ENCODE assay signal across 22 mouse cellular contexts in genomic region chr6:112219641-112220040, GRCm38 (mm10).
"Had no signal": no experiment of that assay in that cellular context is flagged by ENCODE, and none has a peak within 500 bp of the region (broad histone marks: within the 10 kb centered on the region; RNA-seq: fewer than 3 reads in every experiment).

No protein-coding gene starts in this region.

- DNase-seq: forebrain, postnatal 0 days; gastrocnemius, postnatal 14 days; gastrocnemius, postnatal 36 days; heart, adult 11 months; heart, adult 2 months; heart, postnatal 14 days; heart, postnatal 36 days; kidney, adult 11 months; kidney, adult 8-10 months; kidney, postnatal 10 days; kidney, postnatal 25 days; layer of hippocampus, adult 9-11 months; layer of hippocampus, postnatal 36 days; left cerebral cortex, postnatal 4 days had no signal

- H3K27ac ChIP-seq: heart, adult 2 months; heart, embryonic 10.5 days; hindbrain, embryonic 13.5 days; hindbrain, embryonic 15.5 days; hindbrain, postnatal 0 days; limb, embryonic 13.5 days; limb, embryonic 15.5 days had no signal

- ATAC-seq: forebrain, postnatal 0 days; hindbrain, postnatal 0 days; intestine, embryonic 16.5 days had no signal

- H3K27me3 ChIP-seq: heart, embryonic 12.5 days; hindbrain, embryonic 13.5 days; hindbrain, embryonic 15.5 days; limb, embryonic 13.5 days; limb, embryonic 15.5 days had no signal

- H3K9me3 ChIP-seq: heart, embryonic 10.5 days; hindbrain, embryonic 13.5 days; hindbrain, embryonic 15.5 days; limb, embryonic 13.5 days; limb, embryonic 15.5 days had no signal

- H3K4me3 ChIP-seq: heart, adult 2 months; heart, embryonic 10.5 days; heart, embryonic 12.5 days; hindbrain, embryonic 13.5 days; hindbrain, embryonic 15.5 days; limb, embryonic 13.5 days; limb, embryonic 15.5 days had no signal

- H3K4me1 ChIP-seq: heart, embryonic 10.5 days; heart, embryonic 12.5 days; hindbrain, embryonic 13.5 days; hindbrain, embryonic 15.5 days; limb, embryonic 13.5 days; limb, embryonic 15.5 days had no signal

- H3K9ac ChIP-seq: forebrain, postnatal 0 days; heart, embryonic 12.5 days; hindbrain, embryonic 13.5 days; hindbrain, embryonic 15.5 days; limb, embryonic 13.5 days; limb, embryonic 15.5 days had no signal

- H3K4me2 ChIP-seq: heart, embryonic 12.5 days; hindbrain, embryonic 13.5 days; hindbrain, embryonic 15.5 days; limb, embryonic 13.5 days; limb, embryonic 15.5 days had no signal

- H3K36me3 ChIP-seq: heart, embryonic 10.5 days; heart, embryonic 12.5 days; hindbrain, embryonic 13.5 days; hindbrain, embryonic 15.5 days; limb, embryonic 13.5 days; limb, embryonic 15.5 days had no signal
